Mouse (Mus musculus) forebrain, embryonic 14.5 days (tissue): ENCODE measurements at regions not wholly inside any gene's neighbourhood (a gene's known extent, or its start where the extent isn't known, plus 50 kb on each side); places are given as distances from the start of the nearest gene placed in this dataset.

Experiments used
- ATAC-seq: fragments of 200-750 bp; cut with Nextera tagmentation; 2 replicates; pipeline ENCODE4 v1.8.0; 2017; ENCODE audit warnings: mild to moderate bottlenecking, moderate library complexity
- DNase-seq: peaks from one replicate; pipeline ENCODE4 v3.0.0-alpha.2; 2015; ENCODE audit warnings: low spot score
- H3K27ac ChIP-seq: fragments of 300-500 bp; sonication (generic); 2 replicates; pipeline ENCODE4 v1.5.1; 2014; ENCODE audit warnings: low read depth, mild to moderate bottlenecking, control low read depth, low read length, moderate library complexity
- H3K27me3 ChIP-seq: fragments of 300-500 bp; sonication (generic); replicated peaks from 2 replicates; pipeline ENCODE4 v1.6.1; 2014; ENCODE audit warnings: low read length, control low read depth, mixed read lengths; ENCODE audit not compliant: control insufficient read depth, insufficient read depth
- H3K36me3 ChIP-seq: fragments of 300-500 bp; sonication (generic); 2 replicates; pipeline ENCODE4 v1.6.1; 2014; ENCODE audit warnings: low read length, control low read depth; ENCODE audit not compliant: control insufficient read depth, insufficient read depth
- H3K4me1 ChIP-seq: fragments of 300-500 bp; sonication (generic); 2 replicates; pipeline ENCODE4 v1.6.1; 2014; ENCODE audit warnings: antibody characterized with exemption, low read length, control low read depth; ENCODE audit not compliant: control insufficient read depth, insufficient read depth
- H3K4me2 ChIP-seq: fragments of 300-500 bp; sonication (generic); 2 replicates; pipeline ENCODE4 v1.6.1; 2014; ENCODE audit warnings: mild to moderate bottlenecking, control low read depth, low read length
- H3K4me3 ChIP-seq: fragments of 300-500 bp; sonication (generic); 2 replicates; pipeline ENCODE4 v1.5.1; 2014; ENCODE audit warnings: low read depth, low read length, control low read depth
- H3K9ac ChIP-seq: fragments of 300-500 bp; sonication (generic); 2 replicates; pipeline ENCODE4 v1.6.1; 2014; ENCODE audit warnings: mild to moderate bottlenecking, low read length, control low read depth, moderate library complexity
- H3K9me3 ChIP-seq: fragments of 300-500 bp; sonication (generic); replicated peaks from 2 replicates; pipeline ENCODE4 v1.6.1; 2016; ENCODE audit warnings: low read length, control low read depth, mixed read lengths; ENCODE audit not compliant: control insufficient read depth
- WGBS: fragments of 180-500 bp; shearing (Covaris S2); extraction: QIAGEN DNeasy Blood & Tissue Kit; methylation state at CpG from one replicate; pipeline ENCODE4 v1.1.7; 2014; 5-methylcytosine and 5-hydroxymethylcytosine counted together

DNA sequence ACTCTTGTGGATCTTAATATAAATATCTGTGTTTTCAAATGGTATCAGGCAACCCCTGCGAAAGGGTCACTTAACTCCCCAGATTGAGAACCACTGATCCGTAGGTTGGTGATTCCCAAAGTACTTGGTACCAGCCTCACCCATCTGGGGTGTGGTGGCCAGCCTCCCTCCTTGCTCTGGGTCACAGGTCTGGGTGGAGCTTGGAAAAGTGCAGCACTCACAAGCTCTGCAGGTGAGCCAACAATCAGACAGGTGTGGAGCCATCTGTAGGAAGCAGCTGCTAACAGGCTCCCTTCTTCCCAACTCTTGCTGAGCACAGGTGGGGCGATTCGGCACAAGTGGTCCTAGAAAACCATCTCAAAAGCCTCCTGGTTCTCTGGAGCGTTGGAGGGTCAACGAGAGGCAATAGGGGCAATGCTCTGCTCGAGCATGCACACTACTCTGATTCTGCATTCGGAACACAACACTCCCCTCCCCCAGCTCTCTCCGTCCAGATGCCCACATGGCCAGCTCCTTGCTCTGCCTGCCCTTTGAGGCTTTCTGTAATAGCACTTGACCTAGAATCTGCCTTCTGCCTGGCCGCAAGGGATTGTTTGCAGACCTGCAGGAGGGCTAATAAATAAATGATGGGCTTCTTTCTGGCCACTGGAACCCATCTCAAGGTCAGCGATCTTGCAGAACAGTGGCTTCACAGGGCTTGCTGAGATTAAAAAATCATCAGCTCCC lies 58.2 kb upstream of the Glce start:
- Histone ChIP-seq H3K9ac (no peak overlapping the region), H3K36me3 (no peaks in the 10 kb centered on the region), H3K4me2 (peak overlapping the region; percentile 2; the same call in 1 of the 2 replicates), H3K4me3 (no peak overlapping the region), H3K27ac (peak overlapping the region; percentile 65), H3K27me3 (no peaks in the 10 kb centered on the region), H3K9me3 (no peaks in the 10 kb centered on the region), H3K4me1 (peaks cover 19% of the 10 kb centered on the region)
- peak; percentile 65 for ATAC-seq
- DNase-seq: no peak
- WGBS: 34% methylated on average over 11 of the region's 11 CpGs

DNA sequence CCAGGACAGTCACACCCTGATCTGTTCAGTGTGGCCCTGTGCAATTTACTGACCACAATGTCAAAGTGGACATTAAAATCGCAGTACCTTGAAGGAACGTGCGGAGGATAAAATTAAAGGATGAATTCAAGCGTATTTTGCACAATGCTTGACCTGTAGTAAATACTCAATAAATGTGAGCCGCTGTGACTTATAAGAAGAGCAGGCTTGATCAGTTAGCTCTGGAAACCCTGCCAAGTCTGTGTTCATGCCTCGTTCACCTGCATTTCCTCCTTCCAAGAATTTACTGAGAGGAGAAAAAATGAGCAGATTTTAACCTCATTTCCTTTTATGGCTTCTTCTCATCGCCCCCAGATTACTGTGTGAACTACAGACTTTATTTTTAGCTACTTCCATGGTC lies 52.2 kb upstream of the Glce start:
- Histone ChIP-seq H3K36me3 (no peaks in the 10 kb centered on the region), H3K4me3 (no peak overlapping the region), H3K9ac (no peak overlapping the region), H3K4me2 (no peak overlapping the region), H3K27me3 (no peaks in the 10 kb centered on the region), H3K9me3 (no peaks in the 10 kb centered on the region), H3K27ac (no peak overlapping the region), H3K4me1 (no peaks in the 10 kb centered on the region)
- 88% methylated on average over 7 of the region's 7 CpGs for WGBS
- no peak for ATAC-seq
- DNase-seq: no peak
